10 mouse cellular contexts compared by ENCODE assay signal in the genomic region with DNA sequence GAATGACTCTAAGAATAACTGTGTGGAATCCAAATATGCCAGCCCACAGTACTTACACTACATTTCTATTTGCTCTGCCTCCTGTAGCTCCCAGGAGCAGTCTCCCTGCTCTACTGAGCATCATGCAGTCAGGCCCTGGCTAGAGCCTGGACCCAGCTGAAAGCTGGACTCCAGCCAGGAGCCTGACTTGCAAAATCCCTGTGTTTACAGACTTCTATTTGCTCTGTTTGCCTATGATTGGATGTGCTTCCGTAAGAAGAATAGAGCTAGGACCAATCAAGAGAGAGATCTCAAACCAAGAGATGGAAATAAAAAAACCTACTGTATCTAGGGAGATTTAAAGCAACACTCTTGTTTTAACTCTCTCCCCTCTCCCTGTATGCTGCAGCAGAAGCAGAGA.
DNase-seq lines count a peak whose midpoint lies in the region; ATAC-seq lines count a peak whose summit lies in the region.
"Had no signal": no experiment of that assay in that cellular context is flagged by ENCODE, and none has a peak within 500 bp of the region (broad histone marks: within the 10 kb centered on the region; RNA-seq: fewer than 3 reads in every experiment).

No protein-coding gene starts in this region.

- peak; percentile 86 for ATAC-seq in forebrain, embryonic 13.5 days
- ATAC-seq in lung, embryonic 15.5 days (ENCODE audit: borderline replicate concordance, extremely low read depth, low FRiP score, low TSS enrichment) = peak; percentile 98
- ATAC-seq in forebrain, embryonic 14.5 days = peak; percentile 84
- peak; percentile 69 for ATAC-seq in neural tube, embryonic 15.5 days (ENCODE audit: low FRiP score)
- no peak for ATAC-seq in megakaryocyte-erythroid progenitor cell, adult 5-6 weeks (replicated peaks; ENCODE audit: low FRiP score, low TSS enrichment, poor library complexity, severe bottlenecking)

- H3K4me3 ChIP-seq in forebrain, embryonic 13.5 days = no peak overlapping the region
- H3K4me3 ChIP-seq in forebrain, embryonic 10.5 days = no peak overlapping the region
- no peak overlapping the region for H3K4me3 ChIP-seq in lung, embryonic 15.5 days
- no peak overlapping the region for H3K4me3 ChIP-seq in forebrain, embryonic 14.5 days (ENCODE audit: low read depth, low read length)
- H3K4me3 ChIP-seq in neural tube, embryonic 15.5 days (replicated peaks) = no peak overlapping the region
- H3K4me3 ChIP-seq: embryonic facial prominence, embryonic 12.5 days had no signal

- H3K4me2 ChIP-seq in forebrain, embryonic 13.5 days = no peak overlapping the region
- no peak overlapping the region for H3K4me2 ChIP-seq in lung, embryonic 15.5 days
- H3K4me2 ChIP-seq in forebrain, embryonic 14.5 days (ENCODE audit: low read length) = no peak overlapping the region
- no peak overlapping the region for H3K4me2 ChIP-seq in neural tube, embryonic 15.5 days
- H3K4me2 ChIP-seq: embryonic facial prominence, embryonic 12.5 days had no signal

- H3K9me3 ChIP-seq in forebrain, embryonic 13.5 days (replicated peaks) = peaks cover 3% of the 10 kb centered on the region; the same call in 1 of the 2 replicates
- peaks cover 7% of the 10 kb centered on the region for H3K9me3 ChIP-seq in forebrain, embryonic 10.5 days
- H3K9me3 ChIP-seq in lung, embryonic 15.5 days = no peaks in the 10 kb centered on the region
- H3K9me3 ChIP-seq in forebrain, embryonic 14.5 days (replicated peaks; ENCODE audit: control insufficient read depth, low read length) = no peaks in the 10 kb centered on the region
- H3K9me3 ChIP-seq in neural tube, embryonic 15.5 days (replicated peaks) = no peaks in the 10 kb centered on the region
- H3K9me3 ChIP-seq: embryonic facial prominence, embryonic 12.5 days had no signal

- H3K4me1 ChIP-seq in forebrain, embryonic 13.5 days = no peaks in the 10 kb centered on the region
- no peaks in the 10 kb centered on the region for H3K4me1 ChIP-seq in forebrain, embryonic 10.5 days
- no peaks in the 10 kb centered on the region for H3K4me1 ChIP-seq in lung, embryonic 15.5 days
- H3K4me1 ChIP-seq in forebrain, embryonic 14.5 days (ENCODE audit: control insufficient read depth, insufficient read depth, low read length) = no peaks in the 10 kb centered on the region
- H3K4me1 ChIP-seq in neural tube, embryonic 15.5 days = no peaks in the 10 kb centered on the region
- H3K4me1 ChIP-seq: embryonic facial prominence, embryonic 12.5 days had no signal

- 0 out of 2 replicates have a peak, but pooled peaks cover under 1% of the 10 kb centered on the region for H3K36me3 ChIP-seq in forebrain, embryonic 13.5 days (ENCODE audit: poor library complexity, severe bottlenecking)
- no peaks in the 10 kb centered on the region for H3K36me3 ChIP-seq in forebrain, embryonic 10.5 days (replicated peaks)
- H3K36me3 ChIP-seq in lung, embryonic 15.5 days = no peaks in the 10 kb centered on the region
- H3K36me3 ChIP-seq in forebrain, embryonic 14.5 days (ENCODE audit: control insufficient read depth, insufficient read depth, low read length) = no peaks in the 10 kb centered on the region
- H3K36me3 ChIP-seq in neural tube, embryonic 15.5 days = 0 out of 2 replicates have a peak, but pooled peaks cover 4% of the 10 kb centered on the region
- H3K36me3 ChIP-seq: embryonic facial prominence, embryonic 12.5 days had no signal

- no peaks in the 10 kb centered on the region for H3K27me3 ChIP-seq in forebrain, embryonic 13.5 days
- H3K27me3 ChIP-seq in forebrain, embryonic 10.5 days (ENCODE audit: poor library complexity, severe bottlenecking) = no peaks in the 10 kb centered on the region
- no peaks in the 10 kb centered on the region for H3K27me3 ChIP-seq in lung, embryonic 15.5 days
- H3K27me3 ChIP-seq in forebrain, embryonic 14.5 days (replicated peaks; ENCODE audit: control insufficient read depth, insufficient read depth, low read length) = no peaks in the 10 kb centered on the region
- H3K27me3 ChIP-seq in neural tube, embryonic 15.5 days (replicated peaks) = no peaks in the 10 kb centered on the region
- H3K27me3 ChIP-seq: embryonic facial prominence, embryonic 12.5 days had no signal

- no peak overlapping the region for H3K9ac ChIP-seq in forebrain, embryonic 13.5 days
- H3K9ac ChIP-seq in lung, embryonic 15.5 days = no peak overlapping the region
- no peak overlapping the region for H3K9ac ChIP-seq in forebrain, embryonic 14.5 days (ENCODE audit: low read length)
- H3K9ac ChIP-seq in neural tube, embryonic 15.5 days (replicated peaks) = no peak overlapping the region
- H3K9ac ChIP-seq: embryonic facial prominence, embryonic 12.5 days had no signal

- no peak for DNase-seq in forebrain, embryonic 10.5 days (ENCODE audit: extremely low spot score, low spot score)
- no peak for DNase-seq in lung, postnatal 14 days
- peak; percentile 72 for DNase-seq in forebrain, embryonic 14.5 days (ENCODE audit: low spot score)
- DNase-seq in yolk sac, embryonic 10.5 days (ENCODE audit: low spot score) = no peak
- DNase-seq: heart, adult 11 months had no signal

- 50% methylated on average over 1 of the region's 1 CpGs for WGBS in forebrain, embryonic 13.5 days
- 89% methylated on average over 1 of the region's 1 CpGs for WGBS in forebrain, embryonic 10.5 days
- 34% methylated on average over 1 of the region's 1 CpGs for WGBS in lung, embryonic 15.5 days
- WGBS in forebrain, embryonic 14.5 days = 57% methylated on average over 1 of the region's 1 CpGs
- 39% methylated on average over 1 of the region's 1 CpGs for WGBS in neural tube, embryonic 15.5 days

- H3K27ac ChIP-seq in forebrain, embryonic 13.5 days = no peak overlapping the region
- H3K27ac ChIP-seq in forebrain, embryonic 10.5 days = no peak overlapping the region
- 0 out of 2 replicates have a peak overlapping the region, but pooled peaks have one; percentile 22 for H3K27ac ChIP-seq in lung, embryonic 15.5 days
- no peak overlapping the region for H3K27ac ChIP-seq in forebrain, embryonic 14.5 days (ENCODE audit: low read depth, low read length)
- no peak overlapping the region for H3K27ac ChIP-seq in neural tube, embryonic 15.5 days (replicated peaks)
- H3K27ac ChIP-seq: embryonic facial prominence, embryonic 12.5 days had no signal
